Mouse (Mus musculus): Measurements from ENCODE around the gene Rtl4.

Rtl4 gene

DNA sequence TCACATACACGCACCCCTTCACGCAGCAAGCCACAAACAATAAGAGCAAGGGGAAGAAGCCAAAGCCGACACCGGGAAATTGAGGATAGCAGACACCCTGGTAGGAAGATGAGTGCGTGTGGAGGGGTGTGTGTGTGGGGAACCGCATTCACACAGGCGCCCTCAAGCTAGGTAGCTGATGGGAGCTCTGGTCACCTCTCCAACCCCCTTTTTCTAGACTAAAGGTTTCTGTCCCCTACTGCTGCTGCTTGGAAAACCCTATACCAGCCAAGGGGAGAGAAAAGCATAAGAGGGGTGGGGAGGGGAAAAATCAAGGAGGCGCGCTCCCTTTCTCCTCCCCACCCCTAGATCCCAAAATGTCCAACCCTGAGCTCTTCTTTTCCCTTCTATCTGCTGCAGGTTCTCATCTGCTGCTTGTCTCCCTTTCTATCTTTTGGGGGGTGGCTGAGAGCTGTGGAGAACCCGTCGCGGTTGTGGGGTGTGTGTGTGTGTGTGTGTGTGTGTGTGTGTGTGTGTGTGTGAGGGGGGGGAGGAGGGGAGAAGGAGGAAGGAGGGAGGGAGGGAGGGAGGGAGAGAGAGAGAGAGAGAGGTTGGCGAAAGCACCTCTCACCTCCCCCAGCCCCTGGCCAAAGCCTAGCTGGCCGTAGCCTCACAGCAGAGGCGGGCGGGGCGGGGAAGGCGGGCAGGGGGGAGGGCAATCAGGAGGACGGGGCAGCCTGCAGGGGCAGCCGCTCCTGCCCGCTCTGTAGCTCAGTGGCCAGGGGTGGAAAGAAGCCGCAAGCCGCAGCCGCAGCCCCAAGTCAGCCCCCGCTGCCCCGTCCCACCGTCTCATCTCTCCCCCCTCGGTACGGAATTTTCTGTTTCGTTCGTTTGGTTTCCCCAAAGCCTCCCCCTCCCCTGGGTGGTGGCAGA is at the start of gene Rtl4:
Gene Rtl4 (plus strand): TSS at position 701 of the 912 bp plus-strand sequence.
- DNase-seq (ENCODE audit: low spot score in 2 of 2) = no peak

DNA sequence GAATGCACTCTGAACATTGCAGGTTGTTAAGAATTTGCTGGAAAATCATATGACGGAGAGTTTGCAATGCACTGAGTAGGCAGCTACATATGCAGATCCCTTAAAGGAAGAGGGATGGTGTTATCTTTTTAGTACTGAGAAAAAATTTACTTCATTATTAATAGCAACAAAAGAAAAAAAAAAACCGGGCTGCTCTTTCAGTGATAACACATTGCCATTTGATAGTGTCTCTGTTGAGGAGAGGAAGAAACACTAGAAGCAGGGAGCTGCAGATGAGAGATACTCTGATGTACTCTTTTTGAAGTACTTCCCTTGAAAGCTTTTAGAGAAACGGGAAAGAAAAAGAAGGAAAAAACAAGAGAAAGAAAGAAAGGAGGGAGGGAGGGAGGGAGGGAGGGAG is 44.0 kb upstream of the Rtl4 start:
- DNase-seq (ENCODE audit: low spot score in 2 of 2) = no peak

DNA sequence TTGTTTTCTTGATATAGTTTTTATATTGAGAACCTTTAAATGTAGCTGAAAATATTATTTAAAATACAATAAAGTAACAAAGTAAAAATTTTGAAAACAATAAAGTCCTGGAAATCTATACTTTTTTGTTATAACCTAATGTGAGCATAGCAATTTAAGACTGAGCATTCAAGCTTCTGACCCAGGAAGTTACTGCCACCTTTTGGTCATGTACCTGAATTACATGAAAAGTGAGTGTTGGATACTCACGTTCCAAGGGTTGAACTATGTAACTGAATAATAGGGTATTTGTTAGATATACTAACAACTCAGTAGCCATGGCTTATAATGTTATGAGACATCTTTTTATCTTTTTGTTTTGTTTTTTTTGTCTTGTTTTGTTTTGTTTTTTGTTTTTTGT is 43.3 kb upstream of the Rtl4 start:
- no peak for DNase-seq (ENCODE audit: low spot score in 2 of 2)

DNA sequence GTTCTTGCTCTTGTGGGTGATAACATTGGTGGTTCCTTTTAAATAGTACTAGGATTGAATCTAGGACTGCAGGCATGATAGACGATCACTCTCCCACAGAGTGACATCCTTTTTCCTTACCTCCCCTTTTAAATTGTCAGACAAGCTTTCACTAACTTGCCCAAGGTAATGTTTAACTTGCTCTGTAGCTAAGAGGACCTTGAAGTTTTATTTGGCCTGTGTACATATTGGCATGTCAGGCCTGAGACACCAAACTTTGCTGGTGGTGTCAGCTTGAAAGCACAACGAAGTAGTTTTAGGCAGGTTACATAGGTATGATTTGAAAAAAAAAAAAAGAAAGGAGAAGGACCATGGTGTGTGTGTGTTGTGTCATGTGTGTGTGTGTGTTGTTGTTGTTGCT is 36.5 kb upstream of the Rtl4 start:
- no peak for DNase-seq (ENCODE audit: low spot score in 2 of 2)

DNA sequence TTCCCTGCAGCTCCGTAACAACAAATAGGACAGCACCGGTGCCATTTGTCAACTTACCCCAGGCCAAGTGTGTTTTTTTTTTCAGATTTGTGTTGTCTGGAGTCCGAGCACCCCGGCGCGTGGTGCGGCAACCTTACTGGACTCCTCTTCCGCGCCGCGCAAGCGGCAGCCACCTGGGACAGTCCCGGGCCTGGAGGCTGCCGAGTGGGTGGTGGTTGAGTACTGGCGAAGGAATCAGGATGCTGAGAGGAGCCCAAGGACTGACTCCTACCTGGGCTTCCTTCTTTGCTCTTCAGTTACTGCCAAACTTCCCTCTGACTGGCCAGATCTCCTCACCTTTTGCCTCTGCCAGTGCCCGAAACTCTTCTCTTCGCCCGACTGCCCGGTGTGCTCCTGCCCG is 965 bp upstream of the Rtl4 start:
- no peak for DNase-seq (ENCODE audit: low spot score in 2 of 2)

DNA sequence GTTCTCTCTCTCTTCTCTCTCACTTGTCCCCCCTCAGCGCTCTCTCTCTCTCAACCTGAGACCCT is 733 bp upstream of the Rtl4 start, which contains the start of gene Trpc5:
Gene Trpc5 (minus strand): TSS at position 39 of the 65 bp plus-strand sequence.
- no peak for DNase-seq (ENCODE audit: low spot score in 2 of 2)

GRCm38 (mm10) chrX:144689119-144689858 is 582 bp downstream of the Rtl4 start:
- no peak for DNase-seq (ENCODE audit: low spot score in 2 of 2)

DNA sequence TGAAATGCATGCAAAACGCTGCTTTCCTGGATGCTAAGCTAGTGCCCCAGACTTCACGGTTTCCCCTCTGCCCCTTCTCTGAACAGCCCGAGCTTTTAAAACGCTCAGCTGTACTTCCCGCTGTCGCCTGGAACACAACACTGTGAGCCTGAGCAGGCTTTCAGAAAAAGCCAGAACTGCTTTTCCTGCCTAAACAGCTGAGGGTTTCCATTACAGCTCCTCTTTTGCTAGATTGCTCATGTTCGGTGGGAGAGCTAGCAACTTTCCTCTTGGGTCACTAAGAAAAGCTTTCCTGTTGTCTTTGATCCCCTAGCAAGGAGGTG is 1.1 kb downstream of the Rtl4 start:
- no peak for DNase-seq (ENCODE audit: low spot score in 2 of 2)

DNA sequence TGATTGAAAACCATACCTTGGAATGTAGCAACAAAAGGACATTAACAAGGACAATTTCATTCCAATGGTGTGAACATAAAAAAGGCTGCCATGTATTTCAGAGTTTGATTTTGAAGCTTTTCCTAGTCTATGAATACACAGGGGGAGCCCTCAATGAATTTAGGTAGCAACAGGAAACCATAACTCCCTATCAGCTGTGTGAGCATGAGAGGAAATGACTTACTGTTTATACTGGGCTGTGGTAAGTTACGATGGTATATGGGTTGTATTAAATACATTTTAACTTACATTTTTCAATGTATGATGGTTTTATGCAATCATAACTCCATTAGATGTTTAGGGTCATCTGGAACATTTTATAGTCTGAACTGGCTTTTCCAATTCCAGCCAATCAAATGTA is 27.6 kb downstream of the Rtl4 start:
- DNase-seq (ENCODE audit: low spot score in 2 of 2) = no peak

GRCm38 (mm10) chrX:144747528-144748049 is 58.9 kb downstream of the Rtl4 start:
- no peak for DNase-seq (ENCODE audit: low spot score in 2 of 2)

DNA sequence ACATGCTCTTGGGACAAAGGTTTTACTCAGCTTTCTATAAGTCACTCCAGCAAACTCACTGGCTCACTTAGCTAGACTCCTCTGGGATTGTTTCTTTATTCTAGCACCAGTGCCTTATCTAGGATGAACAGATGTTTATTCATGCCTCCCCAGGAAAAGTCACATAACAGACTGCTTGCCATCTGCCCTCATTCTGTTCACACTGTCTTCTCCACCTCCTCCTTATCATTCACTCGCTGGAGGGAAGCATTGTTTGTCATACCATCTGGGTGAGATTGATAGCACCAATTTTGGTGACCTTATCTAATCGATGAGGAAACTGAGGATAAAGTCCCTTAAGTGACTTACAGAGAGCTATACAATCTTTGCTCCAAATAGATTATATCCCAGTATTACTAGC is 298.3 kb downstream of the Rtl4 start:
- no peak for DNase-seq (ENCODE audit: low spot score in 2 of 2)

DNA sequence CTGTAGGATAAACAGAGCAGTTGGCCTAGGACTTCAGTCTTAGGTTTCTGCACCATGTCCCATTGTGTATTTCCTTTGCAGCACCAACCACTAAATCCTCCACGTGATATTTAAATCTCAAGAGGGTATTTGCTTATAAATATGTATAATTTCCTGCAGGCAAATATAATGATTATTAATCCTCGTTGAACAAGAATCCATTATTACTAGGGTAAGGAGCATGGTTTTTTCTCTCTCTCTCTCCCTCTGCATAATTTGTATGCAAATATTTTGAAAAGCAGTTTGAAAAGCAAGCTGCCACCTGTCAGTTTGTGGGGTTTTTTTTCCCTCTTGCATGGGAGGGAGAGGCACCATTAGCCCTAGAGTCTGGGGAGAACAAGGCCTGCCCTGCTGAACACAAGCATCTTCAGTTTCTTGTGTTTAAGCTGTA is 376.8 kb downstream of the Rtl4 start:
- no peak for DNase-seq (ENCODE audit: low spot score in 2 of 2)

- DNase-seq (ENCODE audit: low spot score in 2 of 2) = no peak
Measured at GRCm38 (mm10) chrX:145089802-145090201, 401.1 kb downstream of the Rtl4 start.

DNA sequence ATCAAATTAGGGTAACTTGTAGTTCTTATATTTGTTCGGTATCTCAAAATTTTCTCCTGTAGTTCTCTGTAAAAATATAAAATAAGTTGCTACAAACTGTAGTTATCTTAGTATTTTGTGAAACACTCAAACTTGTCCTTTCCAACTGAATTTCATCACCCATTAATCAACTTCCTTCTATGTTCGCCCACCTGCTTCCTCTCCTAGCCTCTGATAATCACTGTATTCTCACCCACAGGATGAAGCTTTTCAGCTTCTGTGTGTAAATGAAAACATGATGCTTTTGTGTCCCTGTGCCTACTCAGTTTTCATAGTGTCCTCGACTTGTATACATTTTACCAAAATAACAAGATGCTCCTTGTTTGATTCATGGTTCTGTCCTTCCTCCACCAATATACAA is 401.7 kb downstream of the Rtl4 start:
- DNase-seq (ENCODE audit: low spot score in 2 of 2) = no peak

GRCm38 (mm10) chrX:145090964-145091363 is 402.3 kb downstream of the Rtl4 start:
- DNase-seq (ENCODE audit: low spot score in 2 of 2) = no peak
